Mouse (Mus musculus): ENCODE data around the gene Olfr55. TPM values are rescaled to one million over a fixed set of nuclear protein-coding genes. Genes with fewer than 3 reads are reported as not detected.
"Not testable (repeated sequence)": the region's sequence is repeated elsewhere in the genome, so short reads cannot be mapped to it uniquely, and the experiment has no call there.

Gene Olfr55
- polyA plus RNA-seq (2012; rRNA removed): not detected in 2 replicates

DNA sequence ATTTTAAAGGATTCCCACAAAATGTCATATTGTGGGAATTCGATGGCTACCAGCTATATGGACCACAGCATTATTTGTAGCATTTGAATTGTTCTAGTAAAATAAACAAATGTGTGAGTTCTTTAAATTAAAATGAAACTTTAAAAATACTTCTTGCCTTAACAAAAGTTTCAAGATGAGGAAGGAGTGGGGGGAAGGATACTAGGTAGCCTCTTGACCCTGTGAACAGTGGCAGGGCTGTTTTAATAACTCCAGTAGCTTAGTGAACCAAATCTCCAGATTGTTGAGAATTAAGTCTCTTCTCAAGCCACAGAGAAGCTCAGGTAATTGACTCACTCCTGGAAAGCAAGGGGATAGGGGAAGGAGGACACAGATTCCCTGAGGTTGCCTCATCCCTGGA lies at the start of gene Olfr55:
Olfr55 (plus strand) TSS at position 301 of the 400 bp plus-strand sequence.
- DNase-seq (ENCODE audit: low read depth): not testable (repeated sequence)

DNA sequence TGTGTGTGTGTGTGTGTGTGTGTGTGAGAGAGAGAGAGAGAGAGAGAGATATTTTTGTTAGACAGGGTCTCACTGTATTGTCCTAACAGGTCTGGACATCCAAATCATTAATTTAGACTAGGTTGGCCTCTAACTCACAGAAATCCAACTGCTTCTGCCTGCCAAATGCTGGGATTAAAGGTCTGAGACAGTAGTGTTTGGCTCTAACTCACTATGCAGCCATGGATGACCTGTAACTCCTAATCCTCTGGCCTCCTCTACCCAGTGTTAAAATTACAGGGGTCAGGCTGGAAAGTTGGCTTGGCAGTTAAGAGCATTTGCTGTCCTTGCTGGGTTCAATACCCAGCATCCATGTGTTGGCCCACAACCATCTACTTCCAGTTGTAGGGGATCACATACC lies 43.7 kb upstream of the Olfr55 start:
- DNase-seq (ENCODE audit: low read depth): no peak

DNA sequence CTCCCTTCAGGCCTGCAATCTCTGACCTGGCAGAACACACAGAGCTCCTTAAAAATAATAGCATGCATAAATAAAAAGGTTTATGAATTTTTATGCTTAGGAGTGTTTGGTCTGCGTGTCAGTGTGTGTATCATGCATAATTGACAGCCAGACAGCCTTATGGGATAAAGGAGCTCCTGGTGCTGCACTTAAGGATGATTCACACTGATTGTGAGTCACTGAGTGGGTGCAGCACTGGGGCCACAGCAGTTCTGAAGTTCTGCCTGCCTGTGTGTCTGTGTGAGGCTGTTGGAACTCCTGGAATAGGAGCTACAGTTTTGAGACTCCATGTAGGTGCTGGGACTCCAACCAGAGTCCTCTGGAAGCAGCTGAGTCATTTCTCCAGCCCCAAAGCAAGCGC lies 42.0 kb upstream of the Olfr55 start:
- no peak for DNase-seq (ENCODE audit: low read depth)

DNA sequence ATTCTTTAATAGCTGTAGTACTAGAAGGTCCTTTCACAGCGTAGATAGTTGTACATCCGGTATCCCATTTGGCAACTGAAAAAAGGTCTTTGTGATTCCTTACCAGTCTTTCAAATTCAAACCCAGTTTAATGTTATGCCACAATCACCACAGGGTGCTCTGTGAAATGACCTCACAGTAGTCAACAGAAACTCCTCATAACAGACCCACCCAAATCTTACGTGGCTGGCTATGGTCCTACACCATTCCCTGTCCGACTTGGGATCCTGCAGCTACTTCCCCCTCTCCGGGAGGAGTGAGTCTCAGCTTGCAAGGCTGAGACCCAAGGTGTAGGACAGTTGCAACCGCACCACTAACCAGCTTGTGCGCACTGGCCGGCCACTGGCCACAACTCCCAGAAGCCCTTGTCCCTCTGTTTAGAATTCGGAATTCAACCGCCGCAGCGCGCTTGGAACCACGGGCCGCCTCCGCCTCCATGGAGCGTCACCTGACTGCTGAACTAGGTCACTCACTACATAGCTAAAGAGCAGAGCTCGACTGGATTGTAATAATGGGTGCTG lies 28.9 kb upstream of the Olfr55 start, which contains the start of gene Morc2b:
Morc2b (minus strand) TSS at position 423 of the 560 bp plus-strand sequence.
- no peak for DNase-seq (ENCODE audit: low read depth)

DNA sequence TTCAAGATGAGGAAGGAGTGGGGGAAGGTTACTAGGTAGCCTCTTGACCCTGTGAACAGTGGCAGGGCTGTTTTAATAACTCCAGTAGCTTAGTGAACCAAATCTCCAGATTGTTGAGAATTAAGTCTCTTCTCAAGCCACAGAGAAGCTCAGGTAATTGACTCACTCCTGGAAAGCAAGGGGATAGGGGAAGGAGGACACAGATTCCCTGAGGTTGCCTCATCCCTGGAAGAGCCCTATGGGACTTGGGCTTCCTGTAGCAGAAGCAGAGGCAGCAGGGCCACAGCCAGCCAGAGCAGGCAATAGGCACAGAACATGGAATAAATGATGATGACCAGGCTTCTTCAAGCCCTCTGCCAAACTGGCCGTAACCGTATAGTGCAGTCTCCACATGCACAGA lies 22.8 kb downstream of the Olfr55 start, which contains the start of gene Olfr239:
Olfr239 (plus strand) TSS at position 301 of the 400 bp plus-strand sequence.
- not testable (repeated sequence) for DNase-seq (ENCODE audit: low read depth)

DNA sequence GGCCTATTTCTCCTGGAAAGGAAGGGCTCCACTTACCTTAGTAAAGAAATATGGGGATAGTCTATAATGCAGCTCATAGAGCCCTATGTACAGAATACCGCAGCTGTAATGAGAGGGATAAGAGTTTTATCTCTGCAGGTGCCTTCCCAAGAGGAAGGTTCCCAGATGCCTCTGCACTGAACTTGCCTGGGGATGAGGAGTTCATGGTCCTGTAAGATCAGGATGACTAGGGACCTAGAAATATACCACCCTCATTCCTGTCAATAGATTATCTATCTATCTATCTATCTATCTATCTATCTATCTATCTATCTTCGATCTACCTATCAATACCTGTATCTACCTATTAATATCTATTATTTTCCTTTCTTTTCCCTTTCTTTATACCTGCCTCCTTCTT lies 53.3 kb downstream of the Olfr55 start, which contains the start of gene Olfr1564:
Olfr1564 (minus strand) TSS at position 101 of the 400 bp plus-strand sequence.
- DNase-seq (ENCODE audit: low read depth): no peak

Other genes with a start within 250 kb of the Olfr55 start
- 56.3 and 62.6 TPM in 2 replicates for gene Cyp4f13, start 221.0 kb upstream of the Olfr55 start, polyA plus RNA-seq (2012; rRNA removed)
- gene Zfp472, start 202.6 kb upstream of the Olfr55 start, polyA plus RNA-seq (2012; rRNA removed): 1.2 and 1.8 TPM in 2 replicates
- 3.7 and 4.7 TPM in 2 replicates for gene Zfp952, start 175.3 kb upstream of the Olfr55 start, polyA plus RNA-seq (2012; rRNA removed)
- gene Zfp763, start 135.0 kb upstream of the Olfr55 start, polyA plus RNA-seq (2012; rRNA removed): 1.4 and 1.7 TPM in 2 replicates
- not detected in 2 replicates for gene 4921501E09Rik, start 100.4 kb upstream of the Olfr55 start, polyA plus RNA-seq (2012; rRNA removed)
- 1.8 and 2.5 TPM in 2 replicates for gene Zfp563, start 79.1 kb upstream of the Olfr55 start, polyA plus RNA-seq (2012; rRNA removed)
- 0.09 and 0.14 TPM in 2 replicates for gene Morc2b, start 28.8 kb upstream of the Olfr55 start, polyA plus RNA-seq (2012; rRNA removed)
- not detected in 2 replicates for gene Olfr239, start 22.9 kb downstream of the Olfr55 start, polyA plus RNA-seq (2012; rRNA removed)
- not detected in 2 replicates for gene Olfr1564, start 53.2 kb downstream of the Olfr55 start, polyA plus RNA-seq (2012; rRNA removed)
- 1.7 and 2.0 TPM in 2 replicates for gene Zfp955a, start 86.7 kb downstream of the Olfr55 start, polyA plus RNA-seq (2012; rRNA removed)
- gene Olfr63, start 96.2 kb downstream of the Olfr55 start, polyA plus RNA-seq (2012; rRNA removed): not detected in 2 replicates
- 1.6 and 2.1 TPM in 2 replicates for gene Zfp955b, start 121.1 kb downstream of the Olfr55 start, polyA plus RNA-seq (2012; rRNA removed)
- 1.4 TPM in 2 replicates for gene Zfp81, start 190.4 kb downstream of the Olfr55 start, polyA plus RNA-seq (2012; rRNA removed)
- gene Zfp101, start 226.2 kb downstream of the Olfr55 start, polyA plus RNA-seq (2012; rRNA removed): 1.7 and 2.3 TPM in 2 replicates

Data from gonadal fat pad, adult 2 months (tissue).